Mouse (Mus musculus): ENCODE data around the gene Miga2.

Gene Miga2

DNA sequence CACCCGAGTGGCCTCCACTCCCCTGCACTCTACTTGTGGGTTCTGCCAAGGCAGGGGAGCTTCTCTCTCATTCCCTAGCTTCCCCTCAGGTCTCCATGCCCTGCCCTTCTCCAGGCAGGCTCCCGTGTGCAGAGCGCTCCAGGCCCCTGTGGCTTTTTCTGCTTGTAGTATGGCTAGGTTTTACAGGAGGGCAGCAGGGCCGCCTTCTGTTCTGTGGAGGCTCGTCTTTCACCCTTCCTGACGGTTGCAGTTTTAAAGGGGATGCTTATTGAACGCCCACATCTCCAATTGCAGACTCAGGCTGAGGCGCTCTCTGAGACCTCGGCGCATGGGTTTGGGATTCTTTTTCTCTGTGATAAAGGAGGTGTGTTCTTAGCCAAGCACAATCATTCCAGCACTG, 55.1 kb downstream of the Miga2 start:
- no peak for DNase-seq (ENCODE audit: low spot score in 2 of 2)

DNA sequence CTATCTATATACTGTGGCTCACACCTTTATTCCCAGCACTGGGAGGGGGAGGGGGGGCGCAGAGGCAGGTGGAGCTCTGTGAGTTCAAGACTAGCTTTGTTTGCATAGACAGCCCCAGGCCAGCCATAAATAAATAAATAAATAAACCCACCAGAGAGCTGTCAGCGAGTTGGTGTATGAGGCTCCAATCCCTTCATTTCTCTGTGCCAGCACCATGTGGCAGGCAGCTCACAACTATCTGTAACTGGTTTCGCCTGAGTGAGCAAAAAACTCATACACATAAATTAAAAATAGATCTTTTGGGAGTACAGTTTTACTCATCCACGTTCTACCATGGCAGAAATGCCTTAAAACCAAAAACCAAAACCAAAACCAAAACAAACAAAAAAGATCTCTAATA, 57.4 kb downstream of the Miga2 start:
- DNase-seq (ENCODE audit: low spot score in 2 of 2), result no peak

DNA sequence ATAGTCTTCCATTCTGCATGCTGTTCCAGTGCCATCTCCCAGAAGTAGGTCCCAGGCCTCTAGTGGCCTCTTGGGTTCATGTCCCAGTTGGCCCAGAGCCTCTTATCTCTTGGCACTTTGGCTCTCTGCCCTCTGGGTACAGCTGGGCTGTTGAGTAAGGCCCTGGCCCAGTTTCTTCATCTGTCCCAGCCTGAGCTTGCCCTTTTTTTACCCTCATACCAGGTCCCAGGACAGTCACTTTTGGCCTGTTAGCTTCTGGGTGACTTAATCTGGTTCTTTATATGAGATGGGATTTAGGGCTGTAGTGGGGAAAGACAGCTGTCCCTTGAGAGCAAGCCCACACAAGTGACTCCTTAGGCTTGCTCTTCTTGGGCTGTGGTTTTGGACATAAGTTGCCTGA, 65.1 kb downstream of the Miga2 start:
- no peak for DNase-seq (ENCODE audit: low spot score in 2 of 2)

Measured in spleen, postnatal 36 days (tissue).